Mouse (Mus musculus): ENCODE measurements at regions not wholly inside any gene's neighbourhood (a gene's known extent, or its start where the extent isn't known, plus 50 kb on each side); places are given as distances from the start of the nearest gene placed in this dataset.

DNA sequence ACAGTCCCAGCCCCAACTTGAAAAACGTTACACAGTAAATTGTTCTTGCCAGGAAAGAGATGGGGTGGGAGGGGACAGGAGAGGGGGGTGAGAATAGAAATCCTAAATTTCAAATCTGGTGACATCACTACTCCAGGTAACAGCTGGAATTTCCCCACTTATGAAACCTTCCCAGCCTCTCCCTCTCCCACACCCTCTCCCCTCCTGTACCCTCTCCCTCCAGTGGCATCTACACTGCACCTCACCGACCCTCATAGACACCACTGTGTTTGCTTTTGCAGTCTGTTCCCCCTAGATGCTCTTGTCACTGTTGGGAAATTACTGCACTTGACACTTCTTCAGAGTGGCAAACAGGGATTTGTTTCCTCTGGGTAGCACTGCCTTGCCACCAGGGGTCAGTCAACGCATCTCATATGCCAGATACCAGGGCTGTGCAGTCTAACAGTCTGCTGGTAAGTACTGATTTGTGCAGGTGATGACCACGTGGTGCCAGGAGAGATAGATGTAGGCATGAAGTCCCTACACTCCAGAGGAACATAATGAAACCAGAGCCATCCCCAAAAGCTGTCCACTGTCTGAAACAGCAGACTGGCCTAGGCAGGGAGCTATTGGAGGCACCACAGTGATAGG is 68.3 kb upstream of the Plet1 start:
- TF ChIP-seq EP300 (IDR thresholded peaks at IDR 0.05; ENCODE audit: low read depth) (no peak), CTCF (IDR thresholded peaks at IDR 0.05; ENCODE audit: low read depth) (peak; percentile 44)
